Mouse (Mus musculus) liver, postnatal 0 days (tissue): ENCODE data around the gene Echdc3. TPM values are rescaled to one million over a fixed set of nuclear protein-coding genes. Genes with fewer than 3 reads are reported as not detected.

Source experiments
- ATAC-seq: fragments of 200-750 bp; cut with Nextera tagmentation; 2 replicates; pipeline ENCODE4 v1.8.0; 2017; ENCODE audit warnings: mild to moderate bottlenecking, moderate library complexity
- DNase-seq: peaks from one replicate; pipeline ENCODE4 v3.0.0-alpha.2; 2016
- H3K27ac ChIP-seq: fragments of 300-500 bp; sonication (generic); 2 replicates; pipeline ENCODE4 v1.5.1; 2014; ENCODE audit warnings: antibody characterized with exemption, moderate library complexity, mild to moderate bottlenecking, low read depth
- H3K27me3 ChIP-seq: fragments of 300-500 bp; sonication (generic); 2 replicates; pipeline ENCODE4 v1.6.1; 2014; ENCODE audit warnings: low read length, control low read depth, mixed read lengths; ENCODE audit not compliant: insufficient read depth
- H3K36me3 ChIP-seq: fragments of 300-500 bp; sonication (generic); replicated peaks from 2 replicates; pipeline ENCODE4 v1.6.1; 2014; ENCODE audit warnings: mild to moderate bottlenecking, control low read depth, low read length, moderate library complexity, mixed read lengths; ENCODE audit not compliant: insufficient read depth
- H3K4me1 ChIP-seq: fragments of 300-500 bp; sonication (generic); 2 replicates; pipeline ENCODE4 v1.6.1; 2014; ENCODE audit warnings: antibody characterized with exemption, mild to moderate bottlenecking, control low read depth; ENCODE audit not compliant: insufficient read depth
- H3K4me2 ChIP-seq: fragments of 300-500 bp; sonication (generic); 2 replicates; pipeline ENCODE4 v1.6.1; 2014; ENCODE audit warnings: low read depth, mild to moderate bottlenecking, low read length, moderate library complexity, mixed read lengths
- H3K4me3 ChIP-seq: fragments of 300-500 bp; sonication (generic); 2 replicates; pipeline ENCODE4 v1.5.1; 2014; ENCODE audit warnings: low read depth, low read length
- H3K9ac ChIP-seq: fragments of 300-500 bp; sonication (generic); replicated peaks from 2 replicates; pipeline ENCODE4 v1.6.1; 2014; ENCODE audit warnings: mild to moderate bottlenecking, moderate library complexity
- H3K9me3 ChIP-seq: fragments of 300-500 bp; sonication (generic); 2 replicates; pipeline ENCODE4 v1.6.1; 2016; ENCODE audit warnings: mild to moderate bottlenecking, control low read depth, low read length, mixed read lengths
- CTCF ChIP-seq: sonication (generic); IDR thresholded peaks from 2 replicates; pipeline ENCODE4 v1.5.1; 2016; ENCODE audit warnings: antibody characterized with exemption, low read depth
- EP300 ChIP-seq: IDR thresholded peaks from 2 replicates; pipeline ENCODE4 v1.6.1; 2016; ENCODE audit warnings: antibody characterized with exemption, low read depth, mild to moderate bottlenecking
- WGBS: fragments of 180-500 bp; shearing (Covaris S2); extraction: QIAGEN DNeasy Blood & Tissue Kit; methylation state at CpG from one replicate; pipeline ENCODE4 v1.1.7; 2014; ENCODE audit not compliant: insufficient replicate concordance; 5-methylcytosine and 5-hydroxymethylcytosine counted together
- polyA plus RNA-seq: library from polyadenylated mRNA; unstranded; fragments of >200 nt; fragmentation: Nextera tagmentation; extraction: Ambion mirVana; gene quantifications from 2 replicates; pipeline ENCODE4 v1.2.1, GENCODE M21; 2015

Echdc3 gene
- polyA plus RNA-seq, 1 experiment from 2014 or later, result 30.3 TPM

- TF ChIP-seq CTCF, result no peak
- no peak for TF ChIP-seq EP300
- ATAC-seq (no peak), DNase-seq (no peak)
- Histone ChIP-seq H3K4me2 (no peak overlapping the region), H3K4me1 (no peaks in the 10 kb centered on the region), H3K27me3 (no peaks in the 10 kb centered on the region), H3K9ac (no peak overlapping the region), H3K36me3 (no peaks in the 10 kb centered on the region), H3K4me3 (no peak overlapping the region), H3K9me3 (no peaks in the 10 kb centered on the region), H3K27ac (no peak overlapping the region)
- WGBS, result 76% methylated on average over 9 of the region's 9 CpGs
Measured at GRCm38 (mm10) chr2:6140572-6141161, 72.2 kb downstream of the Echdc3 start.

Other genes starting within 250 kb of the Echdc3 start
- 10.3 and 15.8 TPM in 2 replicates for gene Proser2, start 82.8 kb downstream of the Echdc3 start, polyA plus RNA-seq
- gene Usp6nl, start 109.6 kb upstream of the Echdc3 start, polyA plus RNA-seq, result 4.6 and 5.1 TPM in 2 replicates